Mouse (Mus musculus): ENCODE data around the gene Adgrf5. TPM values are rescaled to one million over a fixed set of nuclear protein-coding genes. Genes with fewer than 3 reads are reported as not detected.

Gene Adgrf5
- total RNA-seq, 2 experiments from 2014 or later = not detected

- ATAC-seq (replicated peaks; ENCODE audit: poor library complexity, severe bottlenecking) = no peak
Measured at GRCm38 (mm10) chr17:43374020-43374419, 13.8 kb downstream of the Adgrf5 start.

- 0 out of 2 replicates have a peak, but pooled peaks have one; percentile 33 for ATAC-seq (replicated peaks; ENCODE audit: poor library complexity, severe bottlenecking)
Measured at GRCm38 (mm10) chr17:43376527-43376926, 16.3 kb downstream of the Adgrf5 start.

GRCm38 (mm10) chr17:43378703-43379102 is 18.5 kb downstream of the Adgrf5 start:
- ATAC-seq (replicated peaks; ENCODE audit: poor library complexity, severe bottlenecking) = no peak

DNA sequence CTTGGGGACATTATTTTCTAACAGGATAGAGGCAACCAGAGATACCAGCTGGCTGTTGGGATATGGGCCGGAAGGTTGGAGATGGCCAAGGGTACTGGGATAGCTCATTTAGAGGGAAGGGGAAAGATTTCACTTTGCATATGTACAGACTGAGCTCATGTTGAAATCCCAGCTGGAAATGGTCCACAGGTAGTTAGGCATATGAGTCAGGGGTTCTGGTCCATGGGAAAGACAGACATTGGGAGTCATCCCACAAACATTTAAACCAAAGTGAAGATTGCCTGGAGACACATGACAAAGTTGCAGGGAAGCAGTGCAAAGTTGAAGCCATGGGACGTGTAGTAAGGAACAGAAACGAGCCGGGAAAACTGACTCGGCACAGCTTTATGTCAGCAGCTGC is 26.1 kb downstream of the Adgrf5 start:
- no peak for ATAC-seq (replicated peaks; ENCODE audit: poor library complexity, severe bottlenecking)

GRCm38 (mm10) chr17:43387171-43387570 is 26.9 kb downstream of the Adgrf5 start:
- ATAC-seq (replicated peaks; ENCODE audit: poor library complexity, severe bottlenecking) = no peak

- ATAC-seq (replicated peaks; ENCODE audit: poor library complexity, severe bottlenecking) = no peak
Measured at GRCm38 (mm10) chr17:43389256-43389655, 29.0 kb downstream of the Adgrf5 start.

DNA sequence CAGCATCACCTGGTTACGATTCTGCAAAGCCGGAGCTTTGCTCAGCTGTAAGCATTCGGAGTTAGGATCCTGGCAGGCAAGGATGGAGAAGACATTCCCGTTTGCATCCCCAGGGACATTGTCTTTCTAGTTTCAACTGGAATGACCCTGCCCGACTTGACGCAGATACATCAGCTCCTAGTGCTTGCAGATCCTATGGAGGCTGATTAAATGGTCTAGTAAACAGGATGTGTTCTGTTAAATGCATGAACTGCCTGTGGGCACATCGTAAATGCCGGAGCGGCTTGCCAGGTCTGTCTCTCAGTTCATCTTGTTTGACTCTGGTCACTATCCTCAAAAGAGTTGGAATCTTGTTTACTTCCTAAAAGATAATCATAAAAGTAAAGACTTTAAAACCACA is 31.9 kb downstream of the Adgrf5 start:
- no peak for ATAC-seq (replicated peaks; ENCODE audit: poor library complexity, severe bottlenecking)

DNA sequence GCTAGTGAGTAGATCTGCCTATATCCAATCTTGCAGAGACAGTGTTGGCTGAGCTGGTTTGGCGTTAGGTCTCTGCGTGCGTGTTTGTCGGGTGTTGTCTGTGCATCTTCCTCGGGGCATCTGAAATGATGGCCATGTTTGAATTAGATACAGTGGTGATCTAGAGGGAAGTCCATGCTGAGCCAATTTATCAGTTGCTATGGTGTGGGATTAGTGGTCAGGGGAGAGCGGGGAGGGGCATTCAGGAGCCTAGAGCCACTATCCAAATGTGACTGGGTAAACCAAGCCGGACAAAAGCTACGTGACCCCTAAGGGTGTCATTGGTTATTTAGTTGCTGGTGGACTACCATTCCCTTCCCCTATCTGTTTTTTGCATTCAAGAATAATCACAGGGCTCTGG is 33.4 kb downstream of the Adgrf5 start:
- no peak for ATAC-seq (replicated peaks; ENCODE audit: poor library complexity, severe bottlenecking)

GRCm38 (mm10) chr17:43395400-43396258 is 35.4 kb downstream of the Adgrf5 start:
- no peak; the same call in 1 of the 2 replicates for ATAC-seq (replicated peaks; ENCODE audit: poor library complexity, severe bottlenecking)

- ATAC-seq (replicated peaks; ENCODE audit: poor library complexity, severe bottlenecking) = no peak
Measured at GRCm38 (mm10) chr17:43398612-43399011, 38.4 kb downstream of the Adgrf5 start.

GRCm38 (mm10) chr17:43399151-43399550 is 38.9 kb downstream of the Adgrf5 start:
- ATAC-seq (replicated peaks; ENCODE audit: poor library complexity, severe bottlenecking) = no peak

GRCm38 (mm10) chr17:43400483-43400882 is 40.2 kb downstream of the Adgrf5 start:
- ATAC-seq (replicated peaks; ENCODE audit: poor library complexity, severe bottlenecking) = no peak

DNA sequence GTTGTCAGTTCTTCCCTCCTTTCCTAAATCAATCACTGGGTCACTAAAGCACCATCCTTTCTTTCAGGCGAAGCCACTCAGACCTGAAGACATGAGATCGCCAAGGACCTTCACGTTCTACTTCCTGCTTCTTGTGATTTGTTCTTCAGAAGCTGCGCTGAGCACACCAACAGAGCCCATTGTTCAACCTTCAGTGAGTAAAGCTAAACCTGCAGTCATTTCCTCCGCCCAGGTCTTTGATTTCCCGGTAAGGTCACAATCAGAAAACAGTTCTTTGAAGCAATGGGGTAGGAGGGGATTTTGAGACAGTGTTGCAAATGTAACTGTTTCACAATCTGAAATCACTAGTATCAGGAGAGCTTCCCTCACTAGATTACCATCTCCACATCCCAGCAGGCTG is 43.6 kb downstream of the Adgrf5 start:
- ATAC-seq (replicated peaks; ENCODE audit: poor library complexity, severe bottlenecking) = no peak

DNA sequence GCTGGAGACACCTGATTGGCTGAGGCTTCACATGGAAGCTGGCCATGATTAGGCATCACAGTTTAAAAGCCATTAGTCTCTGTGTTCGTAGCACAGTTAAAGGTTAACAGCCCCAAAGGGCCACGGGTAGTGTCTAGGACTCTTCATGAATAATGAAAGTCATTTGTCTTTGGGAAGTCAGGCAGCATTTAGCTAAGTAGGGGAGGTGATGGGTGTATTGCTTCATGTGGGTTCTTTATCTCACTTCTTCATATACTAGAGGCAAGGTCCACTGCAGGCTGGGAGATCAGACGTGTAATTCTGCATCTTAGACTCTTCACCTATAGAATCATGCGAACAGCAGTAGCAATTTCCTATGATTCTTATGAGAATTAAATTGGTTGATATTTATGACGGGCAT is 44.2 kb downstream of the Adgrf5 start:
- ATAC-seq (replicated peaks; ENCODE audit: poor library complexity, severe bottlenecking) = no peak

- ATAC-seq (replicated peaks; ENCODE audit: poor library complexity, severe bottlenecking) = no peak
Measured at GRCm38 (mm10) chr17:43406321-43406720, 46.1 kb downstream of the Adgrf5 start.

GRCm38 (mm10) chr17:43407548-43407947 is 47.3 kb downstream of the Adgrf5 start:
- ATAC-seq (replicated peaks; ENCODE audit: poor library complexity, severe bottlenecking) = peak; percentile 37; the same call in 1 of the 2 replicates

- ATAC-seq (replicated peaks; ENCODE audit: poor library complexity, severe bottlenecking) = no peak
Measured at GRCm38 (mm10) chr17:43413182-43413581, 52.9 kb downstream of the Adgrf5 start.

- peak; percentile 30; the same call in 1 of the 2 replicates for ATAC-seq (replicated peaks; ENCODE audit: poor library complexity, severe bottlenecking)
Measured at GRCm38 (mm10) chr17:43419204-43419603, 59.0 kb downstream of the Adgrf5 start.

GRCm38 (mm10) chr17:43420381-43420780 is 60.1 kb downstream of the Adgrf5 start:
- no peak for ATAC-seq (replicated peaks; ENCODE audit: poor library complexity, severe bottlenecking)

DNA sequence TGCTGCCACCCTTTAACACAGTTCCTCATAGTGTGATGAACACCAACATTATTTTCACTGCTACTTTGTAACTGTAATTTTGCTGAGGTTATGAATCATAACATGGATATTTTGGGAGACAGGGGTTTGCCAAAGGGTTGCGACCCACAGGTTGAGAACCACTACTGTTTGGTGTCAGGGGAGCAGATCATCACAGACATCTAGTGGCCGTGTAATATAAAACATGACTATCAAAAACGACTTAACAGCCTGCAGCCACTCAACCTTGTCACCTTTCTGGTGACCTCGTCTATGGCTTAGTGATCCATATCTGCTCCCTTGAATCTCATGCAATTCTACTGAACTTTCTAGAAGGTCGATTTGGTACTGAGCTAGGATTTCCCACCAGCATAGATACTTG is 63.7 kb downstream of the Adgrf5 start:
- no peak for ATAC-seq (replicated peaks; ENCODE audit: poor library complexity, severe bottlenecking)

- no peak for ATAC-seq (replicated peaks; ENCODE audit: poor library complexity, severe bottlenecking)
Measured at GRCm38 (mm10) chr17:43431692-43432091, 71.4 kb downstream of the Adgrf5 start.

DNA sequence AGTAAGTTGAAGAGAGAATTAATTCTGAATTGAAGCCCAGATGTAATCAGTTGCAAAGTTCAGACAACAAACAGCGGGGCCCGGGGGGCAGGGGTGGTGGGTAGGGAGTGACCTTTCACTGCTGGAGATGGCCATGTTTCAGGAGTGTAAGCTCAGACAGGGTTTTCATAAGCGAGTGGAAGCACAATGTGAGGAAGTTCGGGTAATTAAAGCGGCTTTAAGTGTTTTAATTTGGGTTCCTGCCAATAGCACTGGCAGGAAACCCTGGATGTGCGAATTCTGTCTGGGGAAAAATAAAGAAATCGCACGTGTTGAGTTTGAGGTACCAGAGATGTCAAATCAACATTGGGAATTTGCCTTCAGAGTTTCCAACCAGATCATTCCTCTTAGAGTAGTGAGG is 74.2 kb downstream of the Adgrf5 start:
- ATAC-seq (replicated peaks; ENCODE audit: poor library complexity, severe bottlenecking) = no peak
